Mouse (Mus musculus): ENCODE data around the gene Shank2.

The Shank2 gene

GRCm38 (mm10) chr7:144271074-144271473, 269.3 kb downstream of the Shank2 start:
- DNase-seq (ENCODE audit: low spot score), result no peak

DNA sequence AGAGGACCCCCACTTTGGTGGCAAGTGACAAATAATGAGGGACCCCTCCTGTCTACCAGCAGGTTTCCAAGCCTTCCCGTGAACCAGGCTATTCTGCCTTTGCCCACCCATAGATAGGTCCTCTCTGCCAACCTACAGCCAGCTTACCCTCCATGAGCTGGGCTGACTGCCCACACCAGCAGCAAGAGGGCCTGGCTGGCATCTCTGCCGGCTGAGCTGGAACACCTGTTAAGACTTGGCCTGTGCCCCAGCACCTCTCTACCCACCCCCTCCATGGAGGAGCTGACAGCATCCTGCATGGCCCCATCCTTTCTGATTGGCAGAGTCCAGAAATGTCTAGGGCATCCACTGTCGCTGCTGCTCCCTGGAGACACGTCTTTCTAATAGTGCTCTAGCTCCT, 277.0 kb downstream of the Shank2 start:
- DNase-seq (ENCODE audit: low spot score), result no peak

- no peak for DNase-seq (ENCODE audit: low spot score)
These were observed 282.0 kb downstream of the Shank2 start for GRCm38 (mm10) chr7:144283701-144284100.

- DNase-seq (ENCODE audit: low spot score), result peak; percentile 62
These were observed 282.7 kb downstream of the Shank2 start for GRCm38 (mm10) chr7:144284241-144285065.

DNA sequence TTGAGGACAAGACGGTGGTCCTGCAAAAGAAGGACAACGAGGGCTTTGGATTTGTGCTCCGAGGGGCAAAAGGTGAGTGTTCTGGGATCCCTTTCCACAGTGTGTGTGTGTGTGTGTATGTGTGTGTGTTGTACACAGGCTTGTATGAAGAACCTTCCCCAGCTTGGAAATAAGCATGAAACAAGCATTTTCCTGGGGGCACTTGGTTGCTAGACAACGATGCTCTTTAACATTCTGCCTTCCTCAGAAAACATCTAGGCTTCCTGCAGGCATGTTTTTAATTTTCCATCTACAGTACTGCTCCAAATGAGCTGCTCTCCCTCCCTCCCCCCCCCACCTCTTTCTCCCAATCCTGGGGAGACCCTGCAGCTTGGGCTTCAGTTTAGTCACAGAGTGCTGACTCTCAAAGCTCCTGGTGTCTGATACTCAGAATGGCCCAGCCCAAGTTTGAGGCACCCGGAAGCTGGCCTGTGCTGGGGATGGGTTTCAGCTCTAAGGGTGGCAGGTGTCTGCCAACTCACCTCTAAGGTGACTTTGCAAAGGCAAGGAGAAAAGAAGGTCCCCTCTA, 283.4 kb downstream of the Shank2 start:
- DNase-seq (ENCODE audit: low spot score), result no peak

DNA sequence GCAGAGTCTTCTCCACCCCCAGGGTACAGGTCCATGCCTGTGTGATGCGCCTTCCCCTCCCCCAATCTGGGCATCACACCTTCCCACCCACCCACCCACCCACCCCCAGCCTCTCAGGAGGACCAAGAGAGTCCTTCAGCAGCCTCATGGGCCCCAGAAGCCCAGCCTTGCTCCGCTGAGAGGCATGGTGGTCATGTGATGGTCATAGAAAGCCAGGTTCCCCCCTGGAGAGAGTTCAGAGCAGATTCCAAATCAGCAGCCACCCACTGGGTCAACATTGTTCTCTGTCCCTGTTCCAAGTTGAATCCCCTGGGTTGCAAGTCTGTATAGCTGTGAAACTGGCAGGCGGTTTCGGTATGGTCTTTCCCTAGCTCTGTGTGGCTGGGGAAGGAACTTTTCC, 284.2 kb downstream of the Shank2 start:
- no peak for DNase-seq (ENCODE audit: low spot score)

- DNase-seq (ENCODE audit: low spot score), result no peak
These were observed 286.3 kb downstream of the Shank2 start for GRCm38 (mm10) chr7:144287991-144288390.

- DNase-seq (ENCODE audit: low spot score), result no peak
These were observed 289.8 kb downstream of the Shank2 start for GRCm38 (mm10) chr7:144291478-144291877.

DNA sequence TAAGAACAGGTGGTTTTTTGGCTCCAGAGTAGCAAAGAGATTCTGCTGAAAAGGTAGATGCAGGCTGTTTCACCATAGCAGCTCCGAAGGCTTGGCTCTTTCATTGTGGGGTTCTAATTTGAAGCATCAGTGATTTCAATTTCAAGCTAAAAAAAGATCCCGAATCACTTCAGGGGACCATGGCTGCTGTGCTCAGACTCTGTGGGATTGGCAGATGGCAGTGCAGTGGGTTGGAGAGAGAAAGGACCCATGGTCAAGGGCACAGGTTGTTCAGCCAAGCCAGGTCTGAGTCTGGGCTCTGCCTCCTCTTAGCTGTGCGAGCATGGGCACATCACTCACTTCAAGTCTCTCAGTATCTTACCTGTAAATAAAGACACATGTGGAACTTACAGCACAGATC, 291.9 kb downstream of the Shank2 start:
- no peak for DNase-seq (ENCODE audit: low spot score)

GRCm38 (mm10) chr7:144294239-144295200, 292.8 kb downstream of the Shank2 start:
- DNase-seq (ENCODE audit: low spot score), result peak; percentile 44

- no peak for DNase-seq (ENCODE audit: low spot score)
These were observed 297.6 kb downstream of the Shank2 start for GRCm38 (mm10) chr7:144299351-144299750.

GRCm38 (mm10) chr7:144301646-144302045, 299.9 kb downstream of the Shank2 start:
- no peak for DNase-seq (ENCODE audit: low spot score)

- DNase-seq (ENCODE audit: low spot score), result no peak
These were observed 300.8 kb downstream of the Shank2 start for GRCm38 (mm10) chr7:144302498-144302897.

GRCm38 (mm10) chr7:144307853-144308409, 306.2 kb downstream of the Shank2 start:
- no peak for DNase-seq (ENCODE audit: low spot score)

DNA sequence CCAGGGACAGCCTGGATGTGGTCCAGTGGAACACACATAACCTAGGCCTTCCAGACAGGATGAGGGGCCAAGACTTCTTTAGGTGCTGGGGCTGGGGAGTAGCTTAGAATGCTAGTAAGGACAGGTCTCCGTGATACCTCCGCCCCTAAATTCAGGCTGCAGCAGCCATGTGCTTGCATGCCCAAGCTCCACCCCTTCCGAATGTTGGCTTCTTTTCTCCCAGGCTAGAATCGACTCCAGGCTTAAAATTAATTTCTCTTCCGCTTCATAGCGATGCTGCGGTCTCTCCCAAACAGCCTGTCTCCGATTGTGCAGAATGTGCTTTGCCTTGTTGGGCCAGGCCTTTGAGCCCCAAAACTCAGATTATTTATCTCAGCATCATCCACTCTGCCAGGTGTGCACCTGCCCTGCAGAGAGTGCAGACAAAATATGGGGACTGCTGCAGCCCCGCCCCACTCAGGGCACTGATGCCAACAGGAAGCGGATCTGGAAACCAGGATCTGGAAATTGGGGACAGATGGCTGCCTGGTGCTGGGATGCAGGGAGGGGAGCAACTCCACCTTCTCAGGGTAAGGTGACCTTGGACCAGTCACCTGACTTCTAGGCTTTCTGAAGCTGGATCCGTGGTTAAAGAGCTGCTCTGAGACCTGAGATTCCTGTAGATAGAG, 312.8 kb downstream of the Shank2 start:
- no peak for DNase-seq (ENCODE audit: low spot score)

DNA sequence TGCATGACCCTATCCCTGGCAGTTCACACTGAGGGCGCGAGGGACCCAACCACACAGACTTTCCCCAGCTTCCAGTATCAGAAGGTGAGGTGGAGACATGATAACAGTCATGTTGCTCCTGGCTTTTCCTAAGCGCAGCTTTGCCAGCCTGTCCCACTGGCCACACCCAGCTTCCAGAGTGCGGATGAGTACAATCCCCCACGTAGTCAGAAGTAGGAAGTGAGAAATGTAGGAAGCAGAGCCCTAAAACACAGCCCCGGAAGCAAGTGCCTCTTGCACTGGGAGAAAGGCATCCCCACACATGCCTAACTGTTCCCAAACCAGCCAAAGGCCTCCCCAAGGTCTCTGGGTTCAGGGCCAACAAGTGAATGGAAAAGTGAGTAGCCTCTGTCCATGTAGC, 314.5 kb downstream of the Shank2 start:
- no peak for DNase-seq (ENCODE audit: low spot score)

DNA sequence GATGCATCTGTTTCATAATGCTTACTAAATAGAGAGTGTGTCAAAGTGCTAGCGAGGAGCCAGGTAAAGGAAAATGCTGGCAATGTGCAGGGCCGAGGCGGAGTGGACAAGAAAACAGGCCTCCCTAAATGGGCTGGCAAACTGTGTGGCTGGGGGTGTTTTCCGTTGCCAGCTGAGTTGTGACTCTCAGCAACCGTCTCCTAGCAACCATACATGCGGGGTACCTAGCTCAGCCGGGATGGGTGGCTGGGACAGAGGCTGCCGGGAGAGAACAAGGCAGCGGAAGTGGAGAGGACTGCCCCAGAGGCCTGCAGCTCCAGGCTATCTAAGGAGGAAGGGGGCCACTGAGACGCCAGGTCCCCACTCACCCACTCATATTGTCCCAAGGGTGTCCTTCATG, 315.1 kb downstream of the Shank2 start:
- peak; percentile 74 for DNase-seq (ENCODE audit: low spot score)

DNA sequence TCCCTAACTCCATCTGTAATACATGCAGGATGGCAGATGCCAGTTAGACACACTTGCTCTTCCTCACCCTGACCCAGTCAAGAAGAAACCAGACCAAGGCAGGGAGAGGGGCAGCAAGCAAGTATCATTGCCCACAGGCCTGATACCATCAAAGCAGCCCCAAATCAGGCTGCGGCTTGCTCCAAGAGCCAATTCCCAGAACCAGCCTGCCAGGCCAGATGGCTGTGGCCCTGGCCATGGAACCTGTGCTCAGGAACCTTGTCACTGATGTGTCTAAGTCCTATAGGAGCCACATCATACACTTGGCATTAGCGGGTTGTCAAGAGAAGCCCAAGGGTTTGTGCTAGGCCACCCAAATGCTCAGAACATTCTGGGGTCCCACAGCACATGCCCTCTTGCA, 322.3 kb downstream of the Shank2 start:
- no peak for DNase-seq (ENCODE audit: low spot score)

DNA sequence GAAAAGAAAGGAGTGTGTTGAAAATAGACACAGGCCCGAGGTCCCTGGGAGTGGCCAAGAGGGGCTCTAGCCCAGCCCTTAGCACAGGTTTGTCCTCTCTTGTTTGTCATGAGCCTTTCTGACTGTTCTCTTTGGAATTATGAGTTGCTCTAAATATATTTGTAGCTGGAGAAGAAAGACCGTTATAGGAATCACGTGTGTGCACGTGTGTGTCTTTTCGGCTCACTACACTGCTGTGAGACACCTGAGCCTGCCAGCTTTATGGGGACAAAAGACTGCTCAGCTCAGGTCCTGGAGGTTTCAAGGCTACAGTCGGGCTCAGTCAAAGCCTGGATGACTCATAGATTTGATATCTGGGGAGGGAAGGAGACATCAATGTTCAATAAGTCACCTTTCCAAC, 323.1 kb downstream of the Shank2 start:
- DNase-seq (ENCODE audit: low spot score), result no peak

- peak; percentile 67 for DNase-seq (ENCODE audit: low spot score)
These were observed 323.9 kb downstream of the Shank2 start for GRCm38 (mm10) chr7:144325603-144326002.

GRCm38 (mm10) chr7:144329403-144329890, 327.7 kb downstream of the Shank2 start:
- DNase-seq (ENCODE audit: low spot score), result no peak

GRCm38 (mm10) chr7:144336626-144337025, 334.9 kb downstream of the Shank2 start:
- DNase-seq (ENCODE audit: low spot score), result no peak

Data from layer of hippocampus, adult 11-12 months (tissue).